Mouse (Mus musculus): ENCODE results near the gene Mnx1.

The Mnx1 gene

GRCm38 (mm10) chr5:29434872-29435358, 43.4 kb downstream of the Mnx1 start:
- TF ChIP-seq GATA4 (IDR thresholded peaks at IDR 0.05; ENCODE audit: insufficient replicate concordance, low read length): no peak

GRCm38 (mm10) chr5:29434228-29434871, 43.9 kb downstream of the Mnx1 start, which contains the start of gene Nom1:
TSS of gene Nom1 (plus strand) at chr5:29434664.
- no peak for TF ChIP-seq GATA4 (IDR thresholded peaks at IDR 0.05; ENCODE audit: insufficient replicate concordance, low read length)

Data from liver, adult (tissue).